Mouse (Mus musculus) E14TG2a.4 (cell line): Measurements from ENCODE around the gene Tubg1.

Experiments
- H3K27me3 ChIP-seq: 2 replicates; pipeline ENCODE4 v1.6.1; 2014; ENCODE audit warnings: low read length, control low read depth; ENCODE audit not compliant: insufficient read depth
- H3K36me3 ChIP-seq: 2 replicates; pipeline ENCODE4 v1.6.1; 2014; ENCODE audit warnings: low read length, control low read depth; ENCODE audit not compliant: insufficient read depth
- H3K4me1 ChIP-seq: replicated peaks from 2 replicates; pipeline ENCODE4 v1.6.1; 2014; ENCODE audit warnings: low read depth, low read length, control low read depth
- H3K4me3 ChIP-seq: replicated peaks from 2 replicates; pipeline ENCODE4 v1.5.1; 2014; ENCODE audit warnings: mild to moderate bottlenecking, low read length
- H3K9me3 ChIP-seq: 2 replicates; pipeline ENCODE4 v1.6.1; 2014; ENCODE audit warnings: low read length, control low read depth
- CTCF ChIP-seq: conservative IDR thresholded peaks from 2 replicates; pipeline ENCODE4 v1.5.1; 2014; ENCODE audit warnings: low read length
- NANOG ChIP-seq: IDR thresholded peaks from 2 replicates; pipeline ENCODE4 v1.6.1; 2014; ENCODE audit warnings: borderline replicate concordance, low read length, mixed read lengths
- POU5F1 ChIP-seq: IDR thresholded peaks from 2 replicates; pipeline ENCODE4 v1.6.1; 2014; ENCODE audit warnings: low read length, borderline replicate concordance

Gene Tubg1

DNA sequence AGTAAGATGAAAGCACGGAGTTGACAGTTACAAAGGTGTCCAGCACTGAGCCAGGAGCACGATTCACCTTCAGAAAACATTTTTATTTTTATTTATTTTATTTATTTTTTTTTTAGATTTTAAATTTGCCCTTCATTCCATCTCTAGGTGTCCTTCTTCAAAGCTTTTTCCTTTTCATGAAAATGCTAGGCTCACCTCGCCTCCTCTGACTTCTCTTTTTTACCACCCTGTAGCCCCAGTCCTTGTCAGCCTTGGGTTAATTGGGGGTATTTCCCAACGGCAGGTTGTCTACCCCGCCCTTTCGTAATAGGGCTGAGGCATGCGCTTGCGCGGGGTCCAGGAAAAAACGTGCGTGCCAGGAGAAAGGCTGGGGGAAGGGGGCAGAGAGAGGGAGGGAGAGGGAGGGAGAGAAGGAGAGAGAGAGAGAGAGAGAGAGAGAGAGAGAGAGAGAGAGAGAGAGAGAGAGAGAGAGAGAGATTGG is 55.9 kb downstream of the Tubg1 start:
- no peak for TF ChIP-seq CTCF
- TF ChIP-seq NANOG, result no peak
- TF ChIP-seq POU5F1, result no peak
- Histone ChIP-seq H3K27me3 (peaks cover 83% of the 10 kb centered on the region), H3K9me3 (no peaks in the 10 kb centered on the region)

More for the DNA sequence above, 55.9 kb downstream of the Tubg1 start:
- Histone ChIP-seq H3K36me3 (no peaks in the 10 kb centered on the region), H3K4me3 (peak overlapping the region; percentile 60; the same call in 1 of the 2 replicates), H3K4me1 (peaks cover 80% of the 10 kb centered on the region)
